Mouse (Mus musculus) CD4-positive naive resting alpha-beta T cell, adult 76 days (primary cell): Measurements from ENCODE around the gene Olfr447. TPM values are rescaled to one million over a fixed set of nuclear protein-coding genes. Genes with fewer than 3 reads are reported as not detected.

Source experiments
- total RNA-seq: library from RNA; stranded (reverse); gene quantifications from one replicate; pipeline ENCODE4 v1.2.4, GENCODE M21; 2023

Gene Olfr447
- total RNA-seq = not detected

DNA sequence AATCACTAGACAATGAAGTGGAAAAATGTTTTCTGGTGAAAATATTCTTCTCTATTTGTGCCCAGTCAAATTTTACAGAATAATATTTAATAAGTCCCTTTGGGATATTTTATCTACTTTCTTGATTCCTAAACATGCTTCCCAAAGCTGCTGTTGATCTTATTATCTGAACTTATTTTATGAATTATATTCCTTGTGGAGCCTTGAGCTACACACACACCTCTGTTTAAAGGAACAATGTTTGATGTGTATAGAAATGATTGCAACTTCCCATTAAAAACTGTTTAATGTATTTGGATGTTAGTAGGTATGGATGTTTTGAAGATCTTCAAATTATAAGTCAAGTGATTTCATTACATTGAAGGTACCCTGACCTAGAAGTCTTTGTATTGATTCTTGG is at the start of gene Olfr447:
Olfr447 (plus strand) TSS at position 301 of the 400 bp plus-strand sequence.

DNA sequence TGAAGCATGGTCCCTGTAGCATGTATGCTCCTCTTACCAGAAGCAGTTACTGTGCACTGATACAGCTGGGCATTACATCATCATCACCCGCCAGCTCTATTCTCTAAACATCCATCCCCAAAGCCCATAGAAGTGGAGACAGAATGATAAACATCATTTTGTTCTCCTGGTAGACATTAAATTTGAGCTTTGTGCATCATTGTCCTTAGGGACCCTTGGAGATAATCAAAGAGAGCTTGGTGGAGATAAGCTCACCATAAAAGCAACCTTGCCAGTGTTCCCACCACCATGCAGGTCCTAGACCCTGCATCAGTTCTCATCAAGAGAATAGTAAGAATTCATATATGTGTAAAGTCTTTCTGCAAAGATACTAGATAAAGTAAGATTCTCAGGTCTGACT is 18.5 kb upstream of the Olfr447 start, which contains the start of gene Olfr448:
Olfr448 (plus strand) TSS at position 301 of the 400 bp plus-strand sequence.

GRCm38 (mm10) chr6:42921077-42921476 is 12.4 kb downstream of the Olfr447 start, which contains the start of gene Olfr446:
Gene Olfr446, plus strand, starts transcription at chr6:42921377.

DNA sequence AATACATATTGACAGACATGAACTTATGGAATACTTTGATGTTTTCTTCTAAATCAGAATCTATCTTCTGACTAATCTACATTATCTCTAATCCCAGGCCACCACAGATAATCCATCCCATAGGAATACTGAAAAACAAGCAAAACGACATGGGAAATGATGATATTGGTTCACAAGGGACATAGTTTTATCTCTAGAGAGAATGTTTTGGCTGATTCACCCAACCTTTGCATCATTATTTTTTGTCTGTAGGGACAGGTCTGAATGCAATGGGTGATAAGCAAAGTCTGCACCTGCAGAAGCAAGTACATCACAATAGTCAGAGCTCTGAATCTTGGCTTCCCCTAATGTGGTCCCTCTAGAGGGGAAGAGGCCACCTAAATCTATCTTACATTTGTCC is 40.1 kb downstream of the Olfr447 start, which contains the start of gene Olfr444:
Olfr444 (plus strand) TSS at position 301 of the 400 bp plus-strand sequence.

Other genes with a start within 250 kb of the Olfr447 start
- gene Tcaf1, start 198.8 kb upstream of the Olfr447 start, total RNA-seq = not detected
- gene Olfr453, start 169.5 kb upstream of the Olfr447 start, total RNA-seq = not detected
- not detected for gene Olfr38, start 152.5 kb upstream of the Olfr447 start, total RNA-seq
- not detected for gene Olfr452, start 123.8 kb upstream of the Olfr447 start, total RNA-seq
- not detected for gene Olfr450, start 96.9 kb upstream of the Olfr447 start, total RNA-seq
- not detected for gene Olfr449, start 74.5 kb upstream of the Olfr447 start, total RNA-seq
- not detected for gene Olfr448, start 18.4 kb upstream of the Olfr447 start, total RNA-seq
- not detected for gene Olfr446, start 12.5 kb downstream of the Olfr447 start, total RNA-seq
- gene Olfr444, start 40.2 kb downstream of the Olfr447 start, total RNA-seq = not detected
- not detected for gene Olfr441, start 197.5 kb downstream of the Olfr447 start, total RNA-seq
- not detected for gene Olfr237-ps1, start 237.7 kb downstream of the Olfr447 start, total RNA-seq